Mouse (Mus musculus): ENCODE results near the gene Wwox.

The Wwox gene

DNA sequence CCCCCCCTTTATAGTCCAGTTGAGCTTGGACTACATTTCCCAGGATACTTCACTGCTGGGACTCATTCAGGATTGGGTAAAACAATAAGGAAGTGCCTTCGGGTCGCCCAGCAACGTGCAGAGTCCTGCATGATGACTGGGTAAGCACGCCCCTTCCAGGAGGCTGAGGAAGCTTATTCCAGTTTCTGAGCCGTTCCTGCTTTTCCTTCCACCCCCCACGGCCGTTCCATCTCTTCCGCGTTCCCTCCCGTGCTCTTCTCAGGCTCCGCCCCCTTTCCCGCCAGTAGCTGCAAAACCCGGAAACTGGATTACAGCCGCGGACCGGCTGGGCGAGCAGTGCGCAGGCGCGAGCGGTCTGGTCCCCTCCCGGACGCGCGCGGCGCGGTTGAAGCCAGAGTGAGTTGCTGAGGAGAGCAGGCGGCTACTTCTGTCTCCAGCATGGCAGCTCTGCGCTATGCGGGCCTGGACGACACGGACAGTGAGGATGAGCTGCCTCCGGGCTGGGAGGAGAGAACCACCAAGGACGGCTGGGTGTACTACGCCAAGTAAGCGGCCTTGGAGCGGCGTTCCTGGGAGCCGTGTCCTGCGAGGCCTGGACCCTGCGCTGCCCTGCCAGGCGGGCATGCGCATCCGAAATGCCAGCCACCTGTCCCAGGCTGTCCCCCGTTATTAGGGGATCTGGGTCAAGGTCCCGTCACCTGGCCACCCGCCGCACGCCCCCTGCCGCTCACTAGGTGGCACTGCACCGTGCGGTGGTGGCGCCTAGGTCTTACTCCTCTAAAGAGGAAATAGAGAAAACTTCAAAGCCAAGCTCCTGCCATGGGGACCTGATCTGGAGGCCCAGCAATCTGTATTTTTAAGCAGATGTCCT, at the start of gene Wwox:
Gene Wwox (plus strand): TSS at position 322 of the 871 bp plus-strand sequence.
- DNase-seq (ENCODE audit: low read depth, low spot score), result peak; percentile 95

DNA sequence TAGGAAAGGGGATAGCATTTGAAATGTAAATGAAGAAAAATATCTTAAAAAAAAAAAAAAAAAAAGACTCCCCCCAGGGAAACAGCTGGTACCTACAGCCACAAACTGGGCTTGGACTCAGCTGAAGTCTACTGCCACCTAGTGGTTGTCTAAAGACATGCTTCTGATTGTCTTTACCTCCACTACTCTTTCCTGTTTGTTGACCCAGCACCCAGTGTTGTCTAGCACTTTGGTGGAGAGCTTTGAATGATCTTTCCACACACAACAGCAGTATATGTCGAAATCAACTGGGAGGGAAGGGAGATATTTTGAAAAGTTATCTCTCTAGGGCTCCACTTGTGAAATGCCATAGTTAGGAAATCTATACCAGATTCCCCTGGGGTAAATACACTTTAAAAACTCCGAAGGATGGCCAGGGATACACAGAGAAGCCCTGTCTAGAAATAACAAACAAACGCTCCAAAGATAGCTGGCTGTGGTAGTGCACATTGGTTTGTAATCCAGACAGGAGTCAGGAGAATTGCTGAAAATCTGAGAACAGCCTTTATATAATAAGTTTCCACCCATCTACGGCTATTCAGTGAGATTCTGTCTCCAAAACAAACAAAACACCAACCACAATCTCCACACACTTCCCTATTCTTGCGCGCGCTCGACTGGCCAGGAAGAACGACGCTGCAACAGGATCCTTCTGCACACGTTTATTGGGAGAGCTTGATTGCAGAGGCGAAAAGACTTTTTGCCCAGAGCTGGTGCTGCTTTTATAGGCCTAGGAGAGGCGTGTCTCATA, 48.8 kb upstream of the Wwox start:
- no peak for DNase-seq (ENCODE audit: low read depth, low spot score)

DNA sequence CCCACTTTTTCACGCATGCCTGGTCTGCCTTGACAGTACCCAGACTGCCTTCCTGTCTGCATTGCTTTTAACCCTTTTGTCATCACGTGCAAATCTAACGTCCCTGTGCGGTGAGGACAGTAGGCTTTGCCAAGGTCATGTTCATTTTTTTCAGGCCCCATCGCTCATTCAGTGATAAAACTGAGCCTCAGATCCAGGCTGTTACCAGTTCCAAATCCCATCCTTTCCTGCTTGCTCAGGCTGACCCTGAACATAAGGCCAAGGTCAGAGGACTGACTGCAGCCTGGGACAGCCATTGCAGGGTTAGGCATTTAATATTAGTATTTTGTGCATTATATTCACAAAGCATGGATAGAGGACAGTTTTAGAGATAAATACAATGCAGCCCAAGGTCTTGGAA, 41.1 kb upstream of the Wwox start:
- no peak for DNase-seq (ENCODE audit: low read depth, low spot score)

DNA sequence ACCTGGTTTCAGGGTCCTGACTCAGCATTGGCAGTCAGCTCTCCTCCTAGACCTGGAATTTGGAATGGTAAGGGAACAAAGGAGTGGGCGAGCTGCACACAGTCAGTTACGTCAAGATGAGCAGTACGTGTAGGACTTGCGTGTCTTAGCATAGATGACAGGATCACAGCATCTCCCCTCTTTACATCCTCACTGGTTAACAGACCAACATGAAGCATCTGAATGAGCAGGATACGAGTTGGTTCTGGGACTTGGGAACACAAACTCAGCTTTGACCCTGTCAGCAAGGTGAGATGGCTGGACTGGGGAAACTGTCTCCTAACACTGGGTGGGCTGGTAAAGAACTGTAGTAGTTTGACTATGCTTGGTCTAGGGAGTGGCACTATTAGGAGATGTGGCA, 40.2 kb upstream of the Wwox start:
- DNase-seq (ENCODE audit: low read depth, low spot score), result no peak

DNA sequence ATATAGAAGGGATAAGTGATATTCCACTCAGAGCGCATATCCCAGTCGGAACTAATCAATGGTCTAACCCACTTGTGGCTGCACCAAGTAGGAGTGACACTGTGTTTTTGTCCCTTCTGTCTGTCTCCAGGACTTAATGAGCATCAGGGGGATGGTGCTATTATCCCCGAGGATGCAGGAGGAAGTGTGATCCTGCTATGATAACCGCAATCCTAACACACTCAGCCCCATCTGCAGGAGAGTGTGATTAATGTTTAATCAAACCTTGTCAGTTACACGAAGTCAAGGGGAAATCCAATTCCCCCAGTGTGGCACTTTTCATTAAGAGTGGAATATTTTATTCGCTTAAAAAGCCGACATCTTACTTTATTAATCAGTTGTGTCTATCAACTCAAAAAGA, 37.8 kb upstream of the Wwox start:
- no peak for DNase-seq (ENCODE audit: low read depth, low spot score)

DNA sequence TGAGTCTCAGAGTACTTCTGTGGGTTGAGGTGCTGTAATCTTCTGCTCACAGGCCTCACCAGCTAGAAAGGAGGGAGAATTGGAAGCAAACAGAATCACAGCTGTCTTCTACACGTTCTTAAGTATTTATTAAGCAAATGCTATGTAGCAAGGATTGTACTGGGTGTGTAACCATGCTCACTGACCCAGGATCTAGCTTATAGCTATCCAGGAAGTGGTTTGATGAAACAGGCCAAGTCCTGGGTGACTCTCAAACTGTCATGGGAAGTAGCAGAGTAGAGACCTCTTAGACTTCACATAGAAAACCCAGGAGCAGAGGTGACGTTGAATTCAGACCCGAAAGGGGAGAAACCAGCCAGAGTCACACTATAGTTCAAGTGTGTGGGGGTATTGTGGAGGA, 28.0 kb upstream of the Wwox start:
- no peak for DNase-seq (ENCODE audit: low read depth, low spot score)

DNA sequence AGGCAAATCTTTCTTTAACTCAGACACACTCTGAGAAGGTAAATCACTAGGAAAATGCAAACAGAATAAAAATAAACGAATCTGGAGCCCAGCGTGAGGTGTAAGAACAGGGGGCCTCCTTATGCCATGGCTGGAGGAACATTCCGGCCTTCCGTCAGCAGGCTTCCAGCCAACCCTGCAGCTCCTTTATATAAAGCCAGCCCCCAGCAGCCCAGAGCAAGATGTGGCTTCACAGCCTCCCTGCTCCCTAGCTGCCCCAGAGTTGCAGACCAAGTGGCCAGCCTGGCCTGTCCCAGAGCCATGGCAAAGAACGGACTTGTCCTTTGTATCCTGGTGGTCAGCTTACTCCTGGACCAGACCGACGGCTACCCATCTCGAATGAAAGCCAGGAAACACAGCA, 21.7 kb upstream of the Wwox start, which contains the start of gene Clec3a:
Gene Clec3a (plus strand): TSS at position 301 of the 400 bp plus-strand sequence.
- no peak for DNase-seq (ENCODE audit: low read depth, low spot score)

DNA sequence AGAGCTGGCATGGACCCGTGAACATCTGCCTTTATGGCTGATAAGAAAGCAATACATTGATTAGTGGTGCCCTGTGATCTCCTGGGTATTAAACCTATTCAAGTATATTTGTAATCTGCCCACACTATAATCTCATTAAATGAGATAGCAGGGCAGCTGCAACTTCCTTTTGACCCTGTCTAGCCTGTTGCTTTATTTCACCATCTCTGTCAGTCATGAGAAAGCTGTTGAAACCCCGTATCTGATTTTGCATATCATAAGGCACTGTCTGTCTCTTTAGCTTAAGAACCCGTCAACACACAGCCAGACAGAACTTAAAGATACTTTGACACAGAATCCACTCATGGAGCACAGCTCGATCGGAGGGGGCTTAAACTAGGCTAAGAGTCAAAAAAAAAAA, 21.0 kb upstream of the Wwox start:
- DNase-seq (ENCODE audit: low read depth, low spot score), result no peak

DNA sequence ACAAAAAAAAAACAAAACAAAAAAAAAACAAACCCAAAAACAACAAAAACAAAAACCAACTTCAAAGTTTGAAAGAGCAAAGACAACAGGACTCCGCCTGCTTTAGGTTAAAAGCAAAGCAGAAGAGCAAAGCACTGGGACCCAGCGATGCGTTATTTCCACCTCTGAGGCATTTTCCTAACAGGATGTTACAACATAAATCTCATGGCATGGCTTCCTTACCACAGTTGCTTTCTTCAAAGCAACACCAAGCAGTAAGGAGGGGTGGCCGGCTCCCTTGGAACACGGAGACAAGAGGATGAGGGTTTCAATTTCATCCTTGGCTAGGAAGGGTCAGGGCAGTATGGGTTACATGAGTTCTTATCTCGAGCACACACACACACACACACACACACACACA, 20.6 kb upstream of the Wwox start:
- DNase-seq (ENCODE audit: low read depth, low spot score), result no peak

DNA sequence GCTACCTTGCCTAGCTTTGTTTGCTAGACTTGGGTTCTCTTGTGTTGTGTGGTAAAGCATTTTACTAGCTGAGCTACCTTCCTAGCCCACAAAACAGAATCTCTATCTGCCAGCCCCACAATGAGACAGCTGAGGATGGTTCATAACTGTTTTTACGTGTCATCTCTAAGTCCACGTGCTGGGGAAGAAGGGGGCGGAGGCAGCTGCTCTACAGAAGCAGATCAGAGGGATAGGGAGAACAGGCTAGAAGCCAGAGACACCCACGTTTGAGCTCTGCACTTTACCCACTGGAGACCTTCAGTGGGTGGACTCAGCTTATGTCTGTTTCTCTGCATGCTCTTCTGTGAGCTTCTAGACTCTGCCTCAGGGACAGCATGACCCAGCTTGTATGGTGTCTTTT, 17.9 kb upstream of the Wwox start:
- DNase-seq (ENCODE audit: low read depth, low spot score), result no peak

DNA sequence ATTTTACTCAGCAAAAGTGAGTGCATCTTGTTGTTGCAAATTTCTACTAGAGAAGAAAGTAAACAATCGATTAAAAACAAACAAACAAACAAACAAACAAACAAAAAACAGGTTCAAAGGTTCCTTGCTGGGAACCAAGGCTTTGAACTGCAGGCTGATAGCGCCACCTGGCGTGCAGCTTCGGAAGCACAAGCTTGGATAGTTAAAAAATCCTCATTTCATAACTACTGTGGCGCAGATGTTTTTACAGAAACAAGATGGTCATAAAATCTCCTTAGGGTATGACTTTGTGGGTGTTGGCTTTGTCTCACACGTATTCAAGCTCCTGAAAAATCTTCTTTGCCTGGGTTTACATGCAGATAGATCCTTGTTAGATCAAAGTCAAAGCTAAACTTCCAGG, 1.2 kb upstream of the Wwox start:
- DNase-seq (ENCODE audit: low read depth, low spot score), result peak; percentile 51

DNA sequence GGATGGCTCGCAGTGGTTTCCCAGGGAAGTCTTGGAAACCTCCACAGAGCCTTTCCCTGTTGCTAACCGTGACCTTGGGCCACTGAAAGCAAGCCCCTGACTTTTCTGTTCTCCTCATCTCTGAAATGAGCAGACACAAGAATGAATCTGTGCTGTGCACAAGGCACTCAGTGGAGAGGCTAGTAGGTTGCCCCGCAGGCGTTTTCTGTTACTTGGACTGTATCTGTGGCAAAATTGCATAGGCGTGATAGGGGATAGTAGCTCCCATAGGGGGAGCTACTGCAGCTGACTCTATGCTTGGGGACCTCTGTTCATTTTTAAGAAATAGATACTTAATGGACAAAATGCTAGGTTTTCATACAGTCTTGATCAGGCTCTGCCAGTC, 742 bp downstream of the Wwox start:
- DNase-seq (ENCODE audit: low read depth, low spot score), result no peak

DNA sequence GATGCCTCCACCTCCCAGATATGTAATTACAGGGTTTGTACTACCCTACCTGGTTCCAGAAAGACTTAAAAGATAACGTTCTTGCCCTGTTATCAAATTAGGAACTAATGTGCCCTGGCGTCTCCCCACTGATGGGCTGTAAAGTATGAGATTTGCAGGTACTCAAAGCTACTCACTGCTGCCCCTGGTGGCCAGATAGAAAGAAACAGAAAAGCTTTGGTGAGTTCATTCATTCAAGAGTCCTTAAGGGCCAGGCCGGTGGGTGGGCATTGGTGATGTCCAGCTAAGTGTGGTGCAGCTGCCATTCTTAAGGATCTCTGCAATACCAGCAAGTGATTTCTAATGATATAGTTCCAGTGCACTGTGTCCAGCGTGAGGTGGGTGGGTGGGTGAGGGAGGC, 2.2 kb downstream of the Wwox start:
- peak; percentile 23 for DNase-seq (ENCODE audit: low read depth, low spot score)

DNA sequence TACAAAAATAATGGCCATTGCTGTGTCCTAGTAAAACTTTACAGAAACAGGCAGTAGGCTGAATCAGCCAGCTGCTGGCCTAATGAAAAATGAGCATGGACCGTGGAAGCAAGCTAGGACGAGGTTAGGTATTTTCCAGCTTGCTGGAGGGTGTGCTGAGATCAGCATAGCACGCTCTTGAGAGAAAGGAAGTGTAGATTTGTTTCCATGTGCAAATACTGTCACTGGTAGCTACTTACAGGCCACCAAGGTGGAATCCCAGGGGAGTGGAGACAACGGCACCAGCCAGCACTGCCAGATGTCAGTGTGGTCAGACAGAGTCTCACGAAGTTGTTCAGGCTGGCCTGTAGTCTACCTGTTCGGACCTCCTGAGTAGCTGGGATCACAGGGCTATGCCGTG, 7.4 kb downstream of the Wwox start:
- DNase-seq (ENCODE audit: low read depth, low spot score), result no peak

DNA sequence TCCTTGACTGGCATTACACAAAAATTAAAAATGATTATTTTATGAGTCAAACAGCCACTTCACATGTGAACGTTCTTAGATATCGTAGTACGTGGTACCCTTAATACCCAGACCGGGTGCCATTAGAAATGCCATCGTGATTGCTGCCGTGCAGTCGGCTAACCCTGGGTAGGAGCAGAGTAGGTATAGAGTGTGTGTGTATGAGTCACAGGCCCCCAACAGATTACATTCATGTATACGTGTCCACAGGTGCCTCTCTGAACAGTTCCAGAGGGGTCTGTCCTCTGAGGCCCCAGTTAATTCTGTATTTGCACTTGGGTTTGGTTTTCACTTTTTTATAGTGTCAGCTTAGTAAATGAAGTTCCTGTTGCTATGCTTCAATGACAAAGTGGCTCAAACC, 12.8 kb downstream of the Wwox start:
- DNase-seq (ENCODE audit: low read depth, low spot score), result no peak

DNA sequence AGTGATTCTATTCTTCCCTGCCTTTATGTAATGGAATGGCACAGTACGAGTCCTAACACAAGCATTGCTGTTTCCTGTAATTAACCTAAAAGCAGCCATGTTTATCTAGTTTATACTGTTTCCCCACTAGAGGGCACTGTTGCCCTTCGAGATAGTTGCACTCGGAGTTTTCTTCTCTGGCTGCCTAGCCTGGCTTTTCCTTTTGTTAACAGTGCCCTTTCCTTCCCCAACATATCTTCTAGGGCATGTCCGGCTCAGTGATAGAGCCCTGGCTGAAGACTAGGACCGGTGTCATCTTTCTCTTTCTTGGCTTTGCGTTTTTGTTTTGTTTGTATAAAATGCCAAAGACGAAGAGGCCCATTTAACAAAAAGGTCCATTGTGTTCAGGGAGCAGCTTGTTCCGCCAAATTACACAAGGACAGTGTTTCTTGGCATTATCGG, 13.3 kb downstream of the Wwox start:
- DNase-seq (ENCODE audit: low read depth, low spot score), result peak; percentile 70

DNA sequence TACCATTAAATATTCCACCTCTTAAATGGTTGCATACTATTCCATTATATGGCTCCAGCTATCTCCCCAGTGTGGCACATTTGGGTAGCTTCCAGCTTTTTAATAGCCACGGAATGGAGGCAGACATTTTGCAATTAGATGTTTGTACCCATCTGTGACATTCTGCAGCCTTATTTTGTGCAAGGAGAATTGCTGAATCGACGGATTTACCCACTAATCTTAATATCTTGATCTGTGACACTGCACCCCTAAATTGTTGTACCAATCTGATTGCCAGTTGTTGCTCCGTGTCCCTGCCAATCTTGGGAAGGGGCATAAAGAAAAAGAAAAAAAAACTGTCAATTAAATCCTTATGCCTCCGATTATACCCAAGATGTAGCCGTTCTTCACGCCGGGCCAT, 15.8 kb downstream of the Wwox start:
- DNase-seq (ENCODE audit: low read depth, low spot score), result no peak

DNA sequence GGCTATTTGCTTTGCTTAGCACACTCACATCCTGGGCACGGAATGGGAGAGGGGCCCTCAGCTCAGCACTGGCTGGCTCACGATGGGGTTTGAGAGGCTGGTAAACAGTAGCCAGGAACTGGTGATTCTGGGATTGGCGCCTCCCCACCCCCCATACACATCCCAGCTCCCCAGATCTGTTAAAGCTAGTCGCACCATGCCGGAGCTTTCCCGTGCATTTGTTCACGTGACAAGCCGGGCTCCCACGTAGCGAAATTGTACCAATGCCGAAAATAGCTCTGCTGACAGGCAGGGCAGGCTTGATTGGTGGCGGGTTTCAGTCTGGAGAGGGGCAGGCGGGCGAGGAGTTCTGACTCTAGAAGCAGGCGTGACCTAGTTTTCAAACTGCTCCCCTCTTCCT, 16.5 kb downstream of the Wwox start:
- no peak for DNase-seq (ENCODE audit: low read depth, low spot score)

DNA sequence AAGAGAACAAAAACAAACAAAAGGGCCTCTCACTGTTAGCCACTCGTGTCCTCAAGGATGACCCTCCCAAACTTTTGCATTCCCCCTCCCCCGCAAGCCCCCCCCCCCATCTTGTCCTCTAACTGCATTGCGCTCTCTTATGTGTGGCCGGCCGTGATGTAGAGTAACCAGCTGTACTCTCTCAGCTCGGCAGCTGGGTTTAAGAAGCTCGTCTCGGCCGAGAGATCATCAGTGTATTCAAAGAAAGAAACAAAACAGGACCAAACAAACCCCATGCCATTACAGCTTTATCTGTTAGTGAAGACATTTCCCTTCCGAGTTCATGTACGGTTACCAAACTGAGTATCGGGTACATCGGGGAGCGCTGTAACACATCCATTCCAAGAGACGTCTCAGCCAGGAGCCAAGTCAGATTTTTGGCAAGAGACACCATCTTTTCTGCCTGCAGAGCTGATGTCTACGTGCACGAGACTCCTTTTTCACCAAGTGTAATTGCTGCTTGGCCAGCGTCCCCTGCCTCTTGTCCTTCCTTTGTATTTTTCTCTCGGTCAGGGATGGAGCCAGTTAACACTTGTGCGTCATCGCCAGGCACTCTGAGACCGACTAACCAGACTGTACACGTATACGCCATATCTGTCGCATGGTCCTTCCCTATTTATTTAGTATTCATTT, 18.8 kb downstream of the Wwox start:
- DNase-seq (ENCODE audit: low read depth, low spot score), result no peak

DNA sequence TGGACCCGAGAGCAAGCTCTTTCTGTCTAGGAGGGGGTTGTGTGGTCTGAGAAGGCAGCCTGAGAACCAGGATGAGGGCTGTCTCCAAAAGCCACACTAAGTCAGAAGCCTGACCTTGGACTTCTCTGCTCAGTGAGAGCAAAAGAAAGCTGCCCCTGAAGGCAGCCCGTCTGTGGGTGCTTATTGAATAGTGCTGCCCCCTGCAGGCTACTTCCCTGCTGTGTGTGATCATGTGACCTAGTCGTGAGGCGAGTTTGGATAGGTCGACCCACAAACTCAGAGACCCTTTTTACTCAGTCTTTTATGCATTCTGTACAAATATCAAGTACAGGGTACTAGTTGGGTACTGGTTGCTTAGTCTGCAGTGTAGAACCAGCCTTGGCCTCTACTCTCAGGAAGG, 21.1 kb downstream of the Wwox start:
- DNase-seq (ENCODE audit: low read depth, low spot score), result no peak

DNA sequence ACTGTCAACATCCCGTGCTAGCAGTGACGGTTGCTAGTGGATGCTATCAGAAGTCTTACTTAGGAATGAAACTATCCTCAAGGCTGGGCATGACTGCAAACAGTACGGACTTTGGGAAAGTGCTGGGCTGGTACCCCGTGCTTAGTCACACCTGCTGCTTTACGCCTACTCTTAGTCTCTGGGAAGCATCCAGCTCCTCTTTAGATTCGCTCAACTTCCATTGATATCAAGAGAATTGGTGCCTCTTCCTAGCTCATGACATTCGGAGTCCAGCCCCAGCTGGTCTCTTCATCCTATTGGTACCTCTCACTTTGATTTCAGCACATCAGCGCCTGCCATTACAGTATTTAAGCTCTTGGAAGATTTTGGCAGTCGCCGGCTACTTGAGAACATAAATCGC, 23.1 kb downstream of the Wwox start:
- no peak for DNase-seq (ENCODE audit: low read depth, low spot score)

DNA sequence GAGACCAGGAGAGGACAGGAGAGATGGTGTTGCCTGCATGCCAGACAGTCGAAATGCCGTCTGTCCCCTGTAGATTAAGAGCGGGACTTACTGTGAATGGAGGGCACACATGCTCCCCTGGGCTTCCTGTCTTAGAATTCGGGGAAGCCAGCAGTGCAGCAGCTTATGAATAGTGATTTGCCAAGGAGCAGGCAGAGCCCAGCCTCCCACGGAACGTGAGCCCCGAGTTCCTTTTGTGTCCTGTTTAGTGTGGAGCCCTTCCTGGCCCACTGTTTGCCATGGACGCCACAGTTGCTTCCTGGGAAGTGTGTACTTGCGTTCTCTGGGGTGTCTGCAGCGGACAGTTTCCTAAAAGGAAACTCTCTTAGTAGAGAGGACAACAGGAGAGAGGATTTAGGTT, 23.9 kb downstream of the Wwox start:
- no peak for DNase-seq (ENCODE audit: low read depth, low spot score)

Measured in embryo, embryonic 11.5 days (tissue).